Mouse (Mus musculus) granulocyte monocyte progenitor cell, adult 5-6 weeks (primary cell): ENCODE measurements around the gene Gm11549. TPM values are rescaled to one million over a fixed set of nuclear protein-coding genes. Genes with fewer than 3 reads are reported as not detected.

Source experiments
- ATAC-seq: replicated peaks from 2 replicates; pipeline ENCODE4 v1.8.0; 2016; ENCODE audit warnings: mild to moderate bottlenecking, moderate TSS enrichment, inconsistent platforms; ENCODE audit not compliant: poor library complexity, severe bottlenecking
- total RNA-seq, 2 experiments: library from RNA; stranded (forward) in 1 of 2; stranded (reverse) in 1 of 2; fragments of 200-712, 200-1000 nt in 1 of 2; fragments of >200 nt in 1 of 2; fragmentation: Nextera tagmentation in 1 of 2; gene quantifications; 2 replicates each; pipeline ENCODE4 v1.2.3; 2014 to 2017

The Gm11549 gene
- total RNA-seq, 2 experiments from 2014 or later: not detected

- no peak for ATAC-seq
Measured at GRCm38 (mm10) chr3:36522137-36522536, 524 bp upstream of the Gm11549 start.

- no peak for ATAC-seq
Measured at GRCm38 (mm10) chr3:36516196-36516595, 5.4 kb downstream of the Gm11549 start.

- ATAC-seq: no peak
Measured at GRCm38 (mm10) chr3:36511491-36511890, 10.1 kb downstream of the Gm11549 start.

GRCm38 (mm10) chr3:36505809-36506735 is 15.5 kb downstream of the Gm11549 start:
- no peak for ATAC-seq

- no peak for ATAC-seq
Measured at GRCm38 (mm10) chr3:36505306-36505705, 16.3 kb downstream of the Gm11549 start.

GRCm38 (mm10) chr3:36501546-36501945 is 20.1 kb downstream of the Gm11549 start:
- no peak for ATAC-seq

- no peak for ATAC-seq
Measured at GRCm38 (mm10) chr3:36500976-36501375, 20.6 kb downstream of the Gm11549 start.

- no peak for ATAC-seq
Measured at GRCm38 (mm10) chr3:36499418-36499817, 22.2 kb downstream of the Gm11549 start.

- ATAC-seq: no peak
Measured at GRCm38 (mm10) chr3:36498224-36498623, 23.4 kb downstream of the Gm11549 start.

GRCm38 (mm10) chr3:36496746-36497145 is 24.9 kb downstream of the Gm11549 start:
- ATAC-seq: peak; percentile 86

- ATAC-seq: no peak
Measured at GRCm38 (mm10) chr3:36496273-36496672, 25.3 kb downstream of the Gm11549 start.

GRCm38 (mm10) chr3:36495436-36495835 is 26.2 kb downstream of the Gm11549 start:
- peak; percentile 94 for ATAC-seq

GRCm38 (mm10) chr3:36494613-36495012 is 27.0 kb downstream of the Gm11549 start:
- no peak for ATAC-seq

- ATAC-seq: no peak
Measured at GRCm38 (mm10) chr3:36493641-36494283, 27.9 kb downstream of the Gm11549 start.

- no peak for ATAC-seq
Measured at GRCm38 (mm10) chr3:36492716-36493391, 28.8 kb downstream of the Gm11549 start.

- 0 out of 2 replicates have a peak, but pooled peaks have one; percentile 24 for ATAC-seq
Measured at GRCm38 (mm10) chr3:36491535-36491934, 30.1 kb downstream of the Gm11549 start.

- no peak for ATAC-seq
Measured at GRCm38 (mm10) chr3:36489590-36489910, 32.1 kb downstream of the Gm11549 start.

GRCm38 (mm10) chr3:36488899-36489589 is 32.6 kb downstream of the Gm11549 start:
- ATAC-seq: no peak

- ATAC-seq: no peak
Measured at GRCm38 (mm10) chr3:36488367-36488766, 33.2 kb downstream of the Gm11549 start.

GRCm38 (mm10) chr3:36486881-36487280 is 34.7 kb downstream of the Gm11549 start:
- ATAC-seq: no peak
